ENCODE assay signal across 24 mouse cellular contexts in the genomic region with DNA sequence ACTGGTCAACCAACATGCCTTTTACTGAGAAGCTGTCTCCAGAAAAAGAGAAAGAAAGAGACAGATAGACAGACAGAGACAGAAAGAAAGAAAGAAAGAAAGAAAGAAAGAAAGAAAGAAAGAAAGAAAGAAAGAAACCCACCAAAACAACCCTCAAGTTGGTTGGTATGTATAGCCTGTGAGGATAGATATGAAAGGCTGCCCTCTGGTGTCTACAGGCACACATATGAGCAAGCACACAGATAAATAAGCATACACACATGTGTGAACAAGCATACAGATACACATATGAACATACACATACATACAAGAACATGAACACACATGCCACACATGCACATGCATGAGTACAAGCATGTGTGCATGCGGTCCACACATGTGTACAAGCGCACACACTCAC.
DNase-seq lines count a peak whose midpoint lies in the region; ATAC-seq and TF ChIP-seq lines count a peak whose summit lies in the region.
"Had no signal": no experiment of that assay in that cellular context is flagged by ENCODE, and none has a peak within 500 bp of the region (broad histone marks: within the 10 kb centered on the region; RNA-seq: fewer than 3 reads in every experiment).

No protein-coding gene starts in this region.

- WGBS in embryonic facial prominence, embryonic 11.5 days: 98% methylated on average over 2 of the region's 2 CpGs
- 95% methylated on average over 2 of the region's 2 CpGs for WGBS in embryonic facial prominence, embryonic 10.5 days
- 97% methylated on average over 2 of the region's 2 CpGs for WGBS in hindbrain, postnatal 0 days
- WGBS in hindbrain, embryonic 13.5 days: 92% methylated on average over 2 of the region's 2 CpGs
- 100% methylated on average over 2 of the region's 2 CpGs for WGBS in midbrain, postnatal 0 days
- 93% methylated on average over 2 of the region's 2 CpGs for WGBS in midbrain, embryonic 15.5 days

- no peaks in the 10 kb centered on the region for H3K4me1 ChIP-seq in embryonic facial prominence, embryonic 11.5 days (ENCODE audit: control insufficient read depth, insufficient read depth, low read length)
- H3K4me1 ChIP-seq in embryonic facial prominence, embryonic 10.5 days: no peaks in the 10 kb centered on the region
- H3K4me1 ChIP-seq in hindbrain, postnatal 0 days (ENCODE audit: insufficient read depth, low read length): no peaks in the 10 kb centered on the region
- H3K4me1 ChIP-seq in hindbrain, embryonic 13.5 days (replicated peaks): no peaks in the 10 kb centered on the region
- no peaks in the 10 kb centered on the region for H3K4me1 ChIP-seq in midbrain, postnatal 0 days (ENCODE audit: insufficient read depth, low read length)
- H3K4me1 ChIP-seq in midbrain, embryonic 15.5 days: no peaks in the 10 kb centered on the region
- H3K4me1 ChIP-seq: embryonic facial prominence, embryonic 15.5 days; intestine, embryonic 15.5 days; lung, embryonic 15.5 days; midbrain, embryonic 13.5 days had no signal

- no peaks in the 10 kb centered on the region for H3K27me3 ChIP-seq in embryonic facial prominence, embryonic 11.5 days (ENCODE audit: control insufficient read depth, insufficient read depth, low read length)
- H3K27me3 ChIP-seq in embryonic facial prominence, embryonic 10.5 days (replicated peaks; ENCODE audit: low read depth, poor library complexity, severe bottlenecking): no peaks in the 10 kb centered on the region
- no peaks in the 10 kb centered on the region for H3K27me3 ChIP-seq in hindbrain, postnatal 0 days (ENCODE audit: insufficient read depth, low read length)
- no peaks in the 10 kb centered on the region for H3K27me3 ChIP-seq in hindbrain, embryonic 13.5 days
- no peaks in the 10 kb centered on the region for H3K27me3 ChIP-seq in midbrain, postnatal 0 days (ENCODE audit: insufficient read depth, low read length)
- H3K27me3 ChIP-seq in midbrain, embryonic 15.5 days (replicated peaks): no peaks in the 10 kb centered on the region
- H3K27me3 ChIP-seq: embryonic facial prominence, embryonic 15.5 days; intestine, embryonic 15.5 days; lung, embryonic 15.5 days; midbrain, embryonic 13.5 days had no signal

- H3K4me3 ChIP-seq in embryonic facial prominence, embryonic 11.5 days (ENCODE audit: low read depth, low read length): no peak overlapping the region
- H3K4me3 ChIP-seq in embryonic facial prominence, embryonic 10.5 days: no peak overlapping the region
- no peak overlapping the region for H3K4me3 ChIP-seq in hindbrain, postnatal 0 days (ENCODE audit: low read length)
- no peak overlapping the region for H3K4me3 ChIP-seq in hindbrain, embryonic 13.5 days
- no peak overlapping the region for H3K4me3 ChIP-seq in layer of hippocampus, adult 2 months
- no peak overlapping the region for H3K4me3 ChIP-seq in midbrain, postnatal 0 days (ENCODE audit: low read depth, low read length)
- H3K4me3 ChIP-seq in midbrain, embryonic 15.5 days: no peak overlapping the region
- H3K4me3 ChIP-seq: embryonic facial prominence, embryonic 15.5 days; intestine, embryonic 15.5 days; lung, embryonic 15.5 days; midbrain, embryonic 13.5 days had no signal

- H3K9me3 ChIP-seq in embryonic facial prominence, embryonic 11.5 days (replicated peaks; ENCODE audit: control insufficient read depth, low read length): no peaks in the 10 kb centered on the region
- H3K9me3 ChIP-seq in embryonic facial prominence, embryonic 10.5 days: no peaks in the 10 kb centered on the region
- H3K9me3 ChIP-seq in hindbrain, postnatal 0 days (ENCODE audit: low read length): no peaks in the 10 kb centered on the region
- no peaks in the 10 kb centered on the region for H3K9me3 ChIP-seq in hindbrain, embryonic 13.5 days
- no peaks in the 10 kb centered on the region for H3K9me3 ChIP-seq in midbrain, postnatal 0 days (ENCODE audit: low read length)
- no peaks in the 10 kb centered on the region for H3K9me3 ChIP-seq in midbrain, embryonic 15.5 days
- H3K9me3 ChIP-seq: intestine, embryonic 15.5 days; lung, embryonic 15.5 days; midbrain, embryonic 13.5 days had no signal

- no peak overlapping the region for H3K4me2 ChIP-seq in embryonic facial prominence, embryonic 11.5 days (ENCODE audit: low read depth, low read length)
- no peak overlapping the region for H3K4me2 ChIP-seq in hindbrain, postnatal 0 days (ENCODE audit: low read depth, low read length)
- no peak overlapping the region for H3K4me2 ChIP-seq in hindbrain, embryonic 13.5 days
- H3K4me2 ChIP-seq in midbrain, postnatal 0 days (ENCODE audit: low read depth, low read length, poor library complexity, severe bottlenecking): no peak overlapping the region
- no peak overlapping the region for H3K4me2 ChIP-seq in midbrain, embryonic 15.5 days
- H3K4me2 ChIP-seq: embryonic facial prominence, embryonic 15.5 days; heart, embryonic 11.5 days; hindbrain, embryonic 14.5 days; intestine, embryonic 15.5 days; lung, embryonic 15.5 days; midbrain, embryonic 13.5 days had no signal

- no peaks in the 10 kb centered on the region for H3K36me3 ChIP-seq in embryonic facial prominence, embryonic 11.5 days (replicated peaks; ENCODE audit: control insufficient read depth, insufficient read depth, low read depth, low read length)
- no peaks in the 10 kb centered on the region for H3K36me3 ChIP-seq in embryonic facial prominence, embryonic 10.5 days (replicated peaks)
- H3K36me3 ChIP-seq in hindbrain, postnatal 0 days (ENCODE audit: insufficient read depth, low read length): no peaks in the 10 kb centered on the region
- H3K36me3 ChIP-seq in hindbrain, embryonic 13.5 days: no peaks in the 10 kb centered on the region
- H3K36me3 ChIP-seq in midbrain, postnatal 0 days (ENCODE audit: insufficient read depth, low read length): no peaks in the 10 kb centered on the region
- H3K36me3 ChIP-seq in midbrain, embryonic 15.5 days (replicated peaks): no peaks in the 10 kb centered on the region
- H3K36me3 ChIP-seq: embryonic facial prominence, embryonic 15.5 days; intestine, embryonic 15.5 days; lung, embryonic 15.5 days; midbrain, embryonic 13.5 days had no signal

- ATAC-seq in embryonic facial prominence, embryonic 11.5 days (replicated peaks; ENCODE audit: insufficient number of reproducible peaks, low FRiP score, low TSS enrichment, low read depth): no peak
- ATAC-seq in hindbrain, postnatal 0 days: no peak
- no peak for ATAC-seq in hindbrain, embryonic 13.5 days (ENCODE audit: low FRiP score)
- ATAC-seq in midbrain, postnatal 0 days (ENCODE audit: low FRiP score): no peak
- no peak for ATAC-seq in midbrain, embryonic 15.5 days (replicated peaks)
- ATAC-seq: CD4-positive, CD25-positive, alpha-beta regulatory T cell, adult 4 months; intestine, embryonic 15.5 days; midbrain, embryonic 13.5 days had no signal

- H3K9ac ChIP-seq in embryonic facial prominence, embryonic 11.5 days (replicated peaks; ENCODE audit: low read length): no peak overlapping the region
- no peak overlapping the region for H3K9ac ChIP-seq in hindbrain, postnatal 0 days (replicated peaks; ENCODE audit: low read length)
- H3K9ac ChIP-seq in hindbrain, embryonic 13.5 days: no peak overlapping the region
- no peak overlapping the region for H3K9ac ChIP-seq in midbrain, postnatal 0 days (replicated peaks; ENCODE audit: low read length, poor library complexity, severe bottlenecking)
- H3K9ac ChIP-seq in midbrain, embryonic 15.5 days: no peak overlapping the region
- H3K9ac ChIP-seq: embryonic facial prominence, embryonic 15.5 days; hindbrain, embryonic 14.5 days; intestine, embryonic 15.5 days; lung, embryonic 15.5 days; midbrain, embryonic 13.5 days had no signal

- DNase-seq in embryonic facial prominence, embryonic 11.5 days (ENCODE audit: low spot score): peak; percentile 12
- no peak for DNase-seq in embryonic facial prominence, embryonic 10.5 days (ENCODE audit: low spot score)
- peak; percentile 31 for DNase-seq in hindbrain, postnatal 0 days (ENCODE audit: low spot score)
- DNase-seq in layer of hippocampus, adult 2 months (ENCODE audit: low spot score in 2 of 2): no peak
- DNase-seq in layer of hippocampus, postnatal 36 days: no peak
- DNase-seq in midbrain, postnatal 0 days (ENCODE audit: low spot score): peak; percentile 38
- DNase-seq: adrenal gland, postnatal 14 days; cerebellum, adult 11 months; cerebellum, postnatal 14 days; gastrocnemius, postnatal 25 days; heart, postnatal 14 days; liver; right cerebral cortex, postnatal 14 days; spleen, adult 18-20 months; thymus, adult 18-20 months had no signal

- TF ChIP-seq CTCF in hindbrain, postnatal 0 days (IDR thresholded peaks at IDR 0.05; ENCODE audit: low read depth): peak; percentile 44; the same call in 1 of the 2 replicates
- TF ChIP-seq CTCF in layer of hippocampus, adult 2 months (conservative IDR thresholded peaks at IDR 0.05): peak; percentile 55
- TF ChIP-seq CTCF in midbrain, postnatal 0 days (IDR thresholded peaks at IDR 0.05): peak; percentile 48

- H3K27ac ChIP-seq in embryonic facial prominence, embryonic 11.5 days (replicated peaks; ENCODE audit: low read depth, low read length): no peak overlapping the region
- no peak overlapping the region for H3K27ac ChIP-seq in embryonic facial prominence, embryonic 10.5 days (replicated peaks)
- H3K27ac ChIP-seq in hindbrain, postnatal 0 days: no peak overlapping the region
- no peak overlapping the region for H3K27ac ChIP-seq in hindbrain, embryonic 13.5 days
- no peak overlapping the region for H3K27ac ChIP-seq in layer of hippocampus, adult 2 months
- H3K27ac ChIP-seq in midbrain, postnatal 0 days (ENCODE audit: low read depth, low read length): no peak overlapping the region
- H3K27ac ChIP-seq in midbrain, embryonic 15.5 days: no peak overlapping the region
- H3K27ac ChIP-seq: embryonic facial prominence, embryonic 15.5 days; hindbrain, embryonic 14.5 days; intestine, embryonic 15.5 days; lung, embryonic 15.5 days; midbrain, embryonic 13.5 days had no signal

Comparison
In these comparisons a context has a peak if more than half of its experiments do, and no peak if none do; other contexts are left out.
1. DNase-seq: peak in embryonic facial prominence, embryonic 11.5 days (single experiment), hindbrain, postnatal 0 days (single experiment) and midbrain, postnatal 0 days (single experiment); none in embryonic facial prominence, embryonic 10.5 days (single experiment), layer of hippocampus, adult 2 months (0 of 2) and layer of hippocampus, postnatal 36 days (0 of 2).
2. Peak in every context shown above with its lines, with median percentiles within 50 percentile points of each other: CTCF ChIP-seq.